Mouse (Mus musculus) left cerebral cortex, adult 18-20 months (tissue): ENCODE results near the gene Ccdc88c. TPM values are rescaled to one million over a fixed set of nuclear protein-coding genes. Genes with fewer than 3 reads are reported as not detected.

ENCODE experiments used
- DNase-seq, 2 experiments: peaks; one replicate each; pipeline ENCODE4 v3.0.0; 2021 to 2022; ENCODE audit warnings: low spot score in 2 of 2, mixed read lengths in 1 of 2
- long read RNA-seq, 2 experiments: library from polyadenylated mRNA; stranded (forward); transcript quantifications; one replicate each; pipeline ENCODE4 v2.0.0; 2021
- total RNA-seq, 2 experiments: library from RNA; stranded (reverse); gene quantifications; 2 replicates each; pipeline ENCODE4 v1.2.3; 2021

Ccdc88c gene
- total RNA-seq = 10 to 100 TPM; 19.1 to 24.0 TPM
- long read RNA-seq, experiment 1, full-length matches to known transcripts = 2 of 17 reads
- long read RNA-seq, experiment 1, partial matches to known transcripts = 7 of 17 reads
- long read RNA-seq, experiment 1, other reads (novel, unspliced or antisense) = 8 of 17 reads
- long read RNA-seq, experiment 2, partial matches to known transcripts = 3 of 3 reads
- long read RNA-seq, experiment 2, other reads (novel, unspliced or antisense) = 0 of 3 reads

DNA sequence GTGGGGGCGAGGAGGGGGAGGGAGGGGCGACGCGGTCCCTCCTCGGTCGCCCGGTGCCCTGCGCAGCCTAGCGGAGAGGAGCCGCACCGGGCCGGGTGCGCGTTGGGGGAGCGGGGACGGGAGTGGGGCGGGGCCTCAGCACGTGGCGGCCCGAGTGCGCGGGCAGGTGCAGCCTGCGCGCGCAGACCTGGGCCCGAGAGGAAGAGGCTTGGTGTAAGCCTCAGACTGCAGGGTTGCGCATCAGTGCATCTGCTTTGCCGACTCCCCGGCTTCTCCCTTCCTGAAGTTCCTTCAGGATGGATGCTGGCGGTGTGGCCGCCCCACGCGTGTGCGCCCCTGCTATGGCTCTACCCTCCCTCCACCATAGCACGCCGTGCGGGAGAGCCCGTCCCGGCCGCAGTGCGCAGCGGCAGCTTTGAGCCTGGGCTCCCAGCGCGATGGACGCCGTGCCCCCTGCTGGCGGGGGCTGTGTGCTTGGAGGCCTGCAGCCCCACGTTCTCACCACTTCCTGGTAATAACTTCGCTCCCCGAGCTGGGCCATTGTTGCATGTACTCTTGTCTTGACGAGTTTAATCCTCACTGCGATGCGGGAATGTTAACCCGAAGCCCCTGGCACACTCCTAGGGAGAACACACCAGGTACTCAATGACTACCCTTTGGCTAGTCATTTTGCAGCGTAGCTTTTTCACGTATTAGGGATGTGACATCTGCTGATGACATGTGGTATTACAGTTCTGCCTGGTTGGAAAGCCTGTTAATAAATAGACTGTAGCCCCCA, at the start of gene Ccdc88c:
Ccdc88c (minus strand) TSS at position 103 of the 778 bp plus-strand sequence.
- DNase-seq = peak; percentile 75 to 82

DNA sequence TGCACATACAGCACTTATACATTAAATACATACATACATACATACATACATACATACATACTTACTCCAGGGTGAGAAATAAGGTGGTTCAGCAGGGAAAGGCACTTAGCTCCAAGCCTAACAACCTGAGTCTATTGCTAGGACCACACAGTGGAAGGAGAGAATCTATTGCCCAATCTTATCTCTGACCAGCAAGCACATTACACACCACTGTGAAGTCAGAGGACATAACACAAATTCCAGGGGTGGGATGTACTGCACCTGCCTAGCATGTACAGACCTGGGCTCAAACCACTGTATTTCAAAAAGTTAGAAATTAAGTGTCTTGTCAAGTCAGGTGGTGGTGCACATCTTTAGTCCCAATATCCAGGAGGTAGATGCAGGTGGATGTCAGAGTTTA, 49.1 kb upstream of the Ccdc88c start:
- no peak for DNase-seq

DNA sequence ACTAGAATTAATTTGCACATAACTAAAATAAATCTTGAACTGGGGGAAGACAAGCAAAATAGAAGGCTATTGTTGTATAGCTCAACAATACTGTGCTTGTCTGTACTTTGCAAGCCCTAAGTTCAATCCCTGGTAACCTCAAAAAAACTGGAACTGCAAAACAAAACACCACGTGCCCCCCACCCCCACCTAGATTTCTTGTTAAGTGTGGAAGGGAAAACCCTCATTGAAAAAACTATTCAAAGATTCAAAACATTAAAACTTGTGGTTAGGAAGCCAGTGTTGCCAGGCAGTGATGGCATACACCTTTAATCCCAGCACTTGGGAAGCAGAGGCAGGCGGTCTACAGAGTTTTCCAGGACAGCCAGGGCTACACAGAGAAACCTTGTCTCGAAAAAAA, 46.6 kb upstream of the Ccdc88c start:
- no peak for DNase-seq

DNA sequence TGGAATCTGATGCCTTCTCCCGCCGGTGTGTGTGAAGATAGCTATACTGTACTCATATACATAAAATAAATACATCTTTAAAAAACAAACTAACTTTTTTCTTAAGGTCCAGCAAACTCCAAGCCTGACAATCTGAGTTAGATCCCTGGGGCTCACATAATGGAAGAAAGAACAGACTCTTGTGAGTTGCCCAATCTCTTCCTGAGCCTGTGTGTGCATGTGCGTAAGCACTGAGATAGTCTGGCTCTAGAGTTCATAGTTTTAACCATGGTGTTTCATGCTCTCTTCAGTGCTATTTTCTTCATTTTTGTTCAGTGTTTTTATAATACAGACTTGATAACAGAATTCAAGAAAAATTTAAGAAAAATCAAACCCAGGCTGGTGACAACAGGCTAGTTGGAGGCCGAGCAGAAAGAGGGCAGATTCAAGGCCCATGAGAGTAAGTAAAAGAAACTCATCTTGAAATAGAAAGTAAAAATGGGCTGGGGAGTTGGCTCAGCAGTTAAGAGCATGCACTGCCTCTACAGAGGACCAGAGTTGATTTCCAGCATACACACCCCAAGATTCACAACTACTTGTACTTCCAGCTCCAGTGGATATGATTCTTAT, 46.1 kb upstream of the Ccdc88c start:
- no peak for DNase-seq

DNA sequence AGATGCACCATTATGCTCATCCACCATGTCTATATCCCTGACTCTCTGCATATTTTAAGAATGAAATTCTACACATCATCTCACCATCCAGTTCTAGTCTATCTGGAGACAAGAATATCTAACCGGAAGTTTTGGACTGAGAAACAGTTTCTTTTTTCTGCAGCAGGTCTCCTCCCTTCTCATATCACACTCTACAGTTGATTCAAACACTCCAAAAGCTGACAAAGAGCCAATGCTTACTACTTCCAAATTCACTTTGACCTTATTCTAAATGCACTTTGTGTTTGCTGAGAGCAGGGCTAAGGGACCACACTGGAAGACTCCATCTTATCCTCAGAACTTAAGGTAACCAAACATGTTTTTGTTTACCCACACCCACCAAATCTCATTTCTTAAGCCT, 41.0 kb upstream of the Ccdc88c start:
- DNase-seq = no peak

DNA sequence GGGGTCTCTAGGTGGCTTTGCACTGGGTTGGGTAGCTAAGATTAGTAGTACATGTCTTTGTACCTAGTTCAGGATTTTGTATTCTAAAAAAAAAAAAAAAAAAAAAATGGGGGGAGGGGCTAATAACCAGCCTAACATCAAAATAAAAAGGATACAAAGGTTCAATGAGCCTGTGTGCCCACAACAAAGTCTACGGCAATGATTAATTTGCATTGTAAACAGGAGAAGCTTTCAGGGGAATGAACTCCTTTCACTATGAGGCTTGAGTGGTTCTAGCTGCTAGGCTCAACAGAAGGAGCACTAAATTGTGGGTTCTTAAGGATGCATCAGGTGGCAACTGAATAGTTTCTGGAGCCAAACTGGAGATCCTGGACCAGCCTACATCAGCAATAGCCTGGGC, 37.5 kb upstream of the Ccdc88c start:
- no peak for DNase-seq

DNA sequence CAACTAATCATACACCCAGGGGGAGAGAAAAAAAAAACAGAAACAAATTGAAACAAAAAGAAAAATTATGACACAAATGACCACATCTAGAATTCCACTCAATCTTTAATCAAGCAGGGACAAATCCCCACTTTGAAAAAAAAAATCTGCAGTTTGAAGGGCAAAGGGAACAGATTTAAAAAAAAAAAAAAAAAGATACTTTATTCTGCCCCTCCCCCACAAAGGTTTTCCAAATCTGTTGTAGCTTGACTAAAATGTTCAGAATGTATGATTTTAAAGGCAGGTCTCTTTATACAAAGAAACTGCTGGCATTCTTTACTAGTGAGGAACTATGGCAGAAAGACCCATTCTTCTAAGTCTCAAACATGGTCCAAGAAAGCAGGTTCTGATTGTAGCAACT, 11.1 kb upstream of the Ccdc88c start:
- no peak for DNase-seq

DNA sequence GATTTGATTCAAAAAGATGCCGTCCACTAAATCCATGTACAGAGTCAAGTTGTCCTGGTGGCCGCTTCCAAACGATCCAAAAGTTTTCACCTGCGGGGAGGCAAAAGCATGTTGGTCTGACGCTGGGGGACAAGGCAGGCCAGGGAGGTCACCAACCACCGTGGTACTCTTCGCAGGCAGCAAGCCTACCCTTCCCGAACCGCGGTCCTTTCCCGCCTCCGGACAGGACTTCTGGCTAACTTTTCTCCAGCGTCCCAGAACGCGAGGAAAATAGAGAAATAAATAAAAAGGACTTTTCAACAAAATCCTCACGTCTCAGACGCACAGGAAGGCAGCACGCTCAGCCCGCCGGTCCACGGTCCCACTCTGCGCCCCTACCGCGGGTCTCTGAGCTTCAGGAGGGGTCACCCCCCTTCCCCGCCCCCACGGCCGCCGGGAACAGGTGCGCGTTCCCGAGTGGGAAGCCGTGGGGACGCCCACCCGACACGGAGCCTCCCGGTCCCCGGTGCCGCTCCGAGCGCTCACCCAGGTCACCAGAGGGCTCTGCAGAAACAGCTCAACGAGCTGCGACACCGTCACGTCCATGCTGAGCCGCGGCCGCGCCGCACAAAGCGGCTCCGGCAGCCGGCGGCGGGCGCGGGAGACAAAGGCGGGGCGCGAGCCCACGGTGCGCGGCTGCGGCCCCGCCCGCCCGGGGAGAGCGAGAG, 456 bp downstream of the Ccdc88c start:
- peak in 1 of 2 experiments; percentile 33 for DNase-seq

DNA sequence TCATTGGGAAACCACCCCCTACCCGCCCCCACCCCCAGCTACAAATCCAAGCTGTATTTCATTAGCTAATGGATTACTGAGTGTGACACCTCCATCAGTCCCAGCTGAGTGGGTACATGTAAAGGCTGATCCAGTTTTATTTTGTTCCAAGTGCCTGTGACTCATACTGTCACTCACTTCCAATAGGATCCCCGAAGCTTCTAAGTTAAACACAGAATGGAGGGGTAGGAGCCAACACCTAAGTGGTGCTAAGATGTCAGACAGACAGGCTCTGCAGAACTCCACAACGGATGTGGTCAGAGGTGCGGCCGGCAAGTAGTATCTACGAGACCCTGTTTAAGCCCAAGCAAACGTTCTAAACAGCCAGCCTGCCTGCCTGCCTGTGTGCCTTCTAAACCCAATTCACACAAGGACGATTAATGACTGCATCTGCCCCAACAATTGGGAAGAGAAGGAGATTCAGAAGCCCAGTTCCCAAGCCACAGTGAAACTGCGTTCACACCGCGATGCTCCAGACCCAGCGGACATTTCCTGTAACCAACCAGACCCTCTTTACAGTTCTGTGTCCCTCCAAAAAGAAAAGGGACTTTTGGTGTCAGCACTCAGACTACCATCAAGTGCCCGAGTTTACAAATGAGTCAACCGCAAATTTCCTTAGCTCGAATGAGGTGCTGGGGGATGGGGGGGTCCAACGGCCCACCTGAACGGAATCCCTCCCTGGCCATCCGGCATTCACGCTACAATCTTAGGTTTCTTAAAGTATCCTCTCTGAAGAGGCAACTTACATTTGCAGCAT, 1.2 kb downstream of the Ccdc88c start:
- DNase-seq = peak in 1 of 2 experiments; percentile 29

DNA sequence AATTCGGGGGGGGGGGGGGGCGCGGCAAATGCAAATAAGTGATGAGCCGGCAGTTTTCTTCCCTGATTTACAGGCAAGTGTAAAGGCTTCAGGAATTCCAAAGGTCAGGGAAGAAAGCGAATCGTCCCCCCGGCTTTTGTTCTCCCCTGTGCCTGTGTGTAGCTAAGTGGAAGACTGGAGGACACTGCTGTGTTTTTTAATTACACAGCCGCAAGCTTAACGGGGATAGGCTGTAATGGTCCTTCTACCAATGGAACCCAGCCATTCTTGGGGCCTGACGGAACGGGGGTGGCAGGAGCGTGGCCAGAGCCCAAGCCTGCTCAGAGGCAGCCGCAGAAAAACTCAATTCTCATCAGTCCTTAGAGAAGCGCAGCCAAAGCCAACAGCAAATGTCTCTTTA, 1.9 kb downstream of the Ccdc88c start:
- peak in 1 of 2 experiments; percentile 60 for DNase-seq

DNA sequence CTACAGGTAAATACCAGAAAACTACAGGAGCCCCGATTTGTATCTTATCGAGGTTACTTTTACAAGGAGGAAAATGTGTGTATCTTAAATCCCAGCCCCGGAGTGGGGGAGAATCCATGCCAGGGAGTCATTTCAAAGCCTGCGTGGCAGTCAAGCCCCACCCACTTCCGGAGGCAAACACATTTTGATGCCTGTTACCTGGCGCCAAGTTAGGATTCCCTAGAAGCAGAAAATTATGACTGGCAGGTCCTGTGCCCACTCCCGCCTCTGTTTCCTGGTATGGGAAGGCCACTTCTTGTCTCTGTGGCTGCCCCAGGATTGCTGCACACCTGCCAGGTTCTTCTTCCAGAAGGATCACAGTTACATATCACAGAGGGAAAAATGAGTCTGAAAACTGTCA, 2.3 kb downstream of the Ccdc88c start:
- DNase-seq = peak in 1 of 2 experiments; percentile 13

DNA sequence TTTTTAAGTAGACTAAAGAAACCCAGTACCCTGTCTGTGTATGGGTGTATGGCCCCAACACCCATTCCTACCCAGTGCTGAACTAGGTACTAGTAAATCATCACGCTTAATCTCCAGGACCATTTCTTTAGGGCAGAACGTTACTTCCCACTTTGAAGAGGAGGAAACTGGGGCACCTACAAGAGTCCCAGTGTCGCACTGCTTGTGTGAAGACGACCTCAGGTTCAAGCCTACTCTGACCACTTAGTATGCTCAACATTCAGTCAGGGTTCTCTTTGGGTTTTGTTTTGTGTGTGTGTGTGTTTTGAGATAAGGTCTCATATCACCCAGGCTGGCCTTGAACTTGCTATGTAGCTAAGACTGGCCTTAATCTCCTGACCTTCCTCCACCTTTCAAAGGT, 2.8 kb downstream of the Ccdc88c start:
- DNase-seq = no peak

DNA sequence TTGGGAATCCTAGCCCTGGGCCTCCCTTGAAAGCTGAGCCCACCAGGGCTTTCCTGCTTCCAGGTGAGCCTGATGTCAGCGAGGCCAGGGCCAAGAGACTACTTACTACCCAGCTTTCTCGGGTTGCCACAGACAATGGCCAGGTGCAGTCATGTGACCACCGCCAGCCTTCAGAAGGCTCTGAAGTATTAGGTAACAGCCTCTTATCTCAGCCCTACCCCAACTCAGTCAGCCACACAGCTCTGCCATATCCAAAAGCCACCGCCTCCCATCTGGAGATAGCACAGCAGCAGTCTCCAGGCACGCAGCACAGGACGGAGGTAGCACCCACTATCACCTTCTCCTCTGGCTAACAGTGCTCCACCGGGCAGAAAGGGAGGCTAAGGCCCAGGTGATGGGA, 3.5 kb downstream of the Ccdc88c start:
- DNase-seq = no peak

DNA sequence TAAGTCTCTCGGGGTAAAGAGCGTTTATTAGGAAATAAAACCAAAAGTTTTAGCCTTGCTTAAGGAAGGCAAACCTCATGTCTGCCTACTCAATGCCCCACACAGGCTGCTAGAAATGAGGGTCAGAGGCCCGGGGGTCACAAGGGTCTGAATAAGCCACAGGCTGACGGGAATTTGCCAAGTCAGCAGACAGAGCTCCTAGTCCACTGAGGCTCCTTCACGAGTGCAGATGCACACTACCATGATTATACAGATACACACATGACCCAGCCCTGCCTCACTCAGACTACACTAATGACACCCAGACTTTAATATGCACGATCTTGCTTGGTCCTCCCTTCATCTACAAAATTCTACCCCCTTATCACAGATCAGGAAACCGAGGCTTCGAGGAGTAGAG, 4.0 kb downstream of the Ccdc88c start:
- DNase-seq = no peak

DNA sequence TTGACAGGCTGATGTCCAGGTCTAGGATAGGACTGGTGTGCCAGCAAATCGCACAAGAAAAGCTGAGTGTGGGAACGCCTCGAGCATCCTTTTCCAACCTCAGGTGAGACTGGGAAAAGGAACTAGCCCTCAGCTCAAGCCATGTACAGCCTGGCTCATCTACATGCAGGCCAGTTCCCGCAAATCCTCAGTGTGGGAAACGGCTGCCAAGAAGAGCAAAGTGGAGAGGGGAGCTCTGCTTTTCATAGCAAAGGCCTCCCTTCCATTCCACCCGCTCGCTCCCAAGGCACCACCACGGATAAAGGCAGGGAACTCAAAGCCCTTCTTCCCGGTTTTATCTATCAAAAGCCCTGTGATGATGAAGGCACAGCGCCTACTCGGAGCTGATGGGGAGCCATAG, 5.7 kb downstream of the Ccdc88c start:
- DNase-seq = no peak

DNA sequence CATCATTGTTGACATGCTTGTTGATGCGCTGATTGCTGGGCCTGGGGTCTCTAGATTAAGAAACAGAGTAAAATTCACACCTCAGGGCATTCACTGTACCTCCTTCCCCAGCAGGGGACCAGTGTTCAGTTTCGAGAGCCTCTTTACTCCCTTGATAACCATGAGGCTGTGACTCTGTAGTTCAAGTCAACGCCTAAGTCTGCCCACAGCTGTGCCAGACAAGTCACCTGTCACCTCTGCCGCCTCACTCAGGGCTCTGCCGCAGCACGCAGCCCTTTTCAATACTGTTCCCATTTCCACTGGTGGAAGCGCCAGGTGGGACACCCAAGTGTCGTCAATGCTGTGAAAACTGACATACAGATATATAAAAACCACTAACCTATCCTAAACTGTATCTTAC, 6.5 kb downstream of the Ccdc88c start:
- DNase-seq = no peak

DNA sequence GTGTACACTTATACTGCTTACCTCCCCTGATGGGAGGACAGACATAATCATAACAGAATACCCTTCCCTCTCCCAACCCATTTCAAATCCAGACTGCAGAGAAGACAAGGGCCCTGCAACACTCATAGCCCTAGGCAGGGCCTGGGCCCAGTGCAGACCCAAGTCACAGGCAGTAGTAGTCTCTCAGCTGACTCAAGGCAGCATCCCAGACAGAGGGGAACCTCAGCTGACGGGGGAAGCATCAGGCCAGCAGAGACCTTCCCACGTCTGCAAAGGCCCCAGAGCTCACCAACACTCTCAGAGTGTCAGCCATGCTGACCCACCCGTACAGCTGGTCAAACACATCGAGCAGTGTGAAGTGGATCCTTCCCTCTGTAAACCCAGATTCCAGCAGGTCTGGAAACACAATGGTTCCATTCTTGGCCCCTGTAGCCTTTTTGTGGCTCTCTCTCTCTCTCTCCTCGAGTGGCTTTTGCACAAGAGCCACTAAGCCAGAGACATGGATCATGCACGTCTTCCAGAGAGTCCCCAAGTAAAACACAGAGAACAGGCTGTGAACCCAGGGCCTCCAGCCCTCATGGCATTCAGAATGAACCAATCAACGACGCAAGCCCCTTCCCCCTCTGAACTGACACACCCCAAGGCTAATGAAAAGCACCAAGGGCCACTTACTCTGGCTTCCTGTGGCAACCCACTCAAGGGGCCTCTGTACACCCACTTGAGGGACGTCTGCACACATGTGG, 7.2 kb downstream of the Ccdc88c start:
- no peak for DNase-seq

DNA sequence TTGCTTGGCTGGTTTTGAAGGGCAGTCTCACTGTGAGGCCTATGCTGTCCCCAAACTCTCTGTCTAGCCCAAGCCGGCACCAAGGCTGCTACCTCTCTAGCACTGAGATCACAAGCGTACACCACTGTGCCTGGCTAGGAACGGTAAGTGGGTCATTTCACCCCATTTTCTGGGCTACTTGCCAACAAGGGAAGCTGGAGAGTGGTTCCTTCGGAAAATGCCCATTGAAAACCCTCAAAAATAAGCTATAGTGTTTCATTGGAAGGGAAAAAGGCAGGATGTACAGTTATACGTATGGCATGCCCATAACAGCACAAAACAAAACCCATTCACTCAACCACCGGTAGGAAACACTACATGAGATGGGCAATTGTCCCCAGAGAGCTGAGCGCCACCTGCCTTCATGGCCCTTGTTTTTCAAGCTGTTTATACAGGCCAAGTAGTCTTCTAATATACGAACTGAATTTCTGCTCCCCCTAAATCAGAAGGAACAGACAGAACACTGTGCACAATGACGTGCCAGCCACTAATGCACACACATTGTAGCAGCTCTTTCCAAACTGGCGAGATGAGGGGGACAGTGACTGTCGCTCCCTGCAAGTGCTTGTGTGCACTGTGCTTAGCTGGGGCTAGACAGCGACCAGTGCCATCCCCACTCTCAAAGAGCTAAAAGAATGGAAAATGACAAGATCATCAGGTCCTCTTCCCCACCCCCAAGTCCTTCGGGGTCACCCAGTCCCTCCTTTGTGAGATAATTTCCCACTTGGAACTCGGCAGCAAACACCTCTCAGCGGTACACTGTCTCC, 8.4 kb downstream of the Ccdc88c start:
- no peak for DNase-seq

DNA sequence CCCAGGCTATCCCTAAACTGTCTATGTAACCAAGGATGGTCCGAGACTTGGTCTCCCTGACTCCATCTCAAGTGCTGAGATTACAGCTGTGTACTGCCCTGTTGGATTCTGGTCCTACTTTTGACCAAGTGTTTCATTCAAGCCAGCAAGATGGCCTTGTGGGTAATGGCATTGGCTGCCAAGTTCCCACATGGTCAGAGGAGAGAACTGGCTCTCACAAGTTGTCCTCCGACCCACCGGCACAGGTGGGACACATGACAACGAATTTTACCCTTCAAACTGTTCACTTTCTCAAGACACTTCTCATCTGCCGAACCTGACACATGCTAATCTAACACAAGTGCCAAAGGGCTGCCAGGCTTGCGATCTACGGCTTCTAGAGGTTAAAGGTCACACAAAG, 9.4 kb downstream of the Ccdc88c start:
- DNase-seq = no peak
